Mouse (Mus musculus) neural tube, embryonic 14.5 days (tissue): ENCODE measurements around the gene Zfp963. TPM values are rescaled to one million over a fixed set of nuclear protein-coding genes. Genes with fewer than 3 reads are reported as not detected.
A peak's percentile ranks its signal among the peaks of the same experiment; 100 is the strongest.

ENCODE experiments used
- ATAC-seq: fragments of 200-750 bp; cut with Nextera tagmentation; 2 replicates; pipeline ENCODE4 v1.8.0; 2017; ENCODE audit warnings: low read depth, mild to moderate bottlenecking, moderate TSS enrichment, moderate library complexity
- H3K27ac ChIP-seq: fragments of 300-500 bp; sonication (generic); 2 replicates; pipeline ENCODE4 v1.5.1; 2014; ENCODE audit warnings: low read depth, mild to moderate bottlenecking, control low read depth, low read length, moderate library complexity, mixed read lengths
- H3K27me3 ChIP-seq: fragments of 300-500 bp; sonication (generic); 2 replicates; pipeline ENCODE4 v1.6.1; 2014; ENCODE audit warnings: low read length; ENCODE audit not compliant: control insufficient read depth, insufficient read depth
- H3K36me3 ChIP-seq: fragments of 300-500 bp; sonication (generic); 2 replicates; pipeline ENCODE4 v1.6.1; 2014; ENCODE audit warnings: low read length, mixed read lengths; ENCODE audit not compliant: control insufficient read depth, insufficient read depth
- H3K4me1 ChIP-seq: fragments of 300-500 bp; sonication (generic); 2 replicates; pipeline ENCODE4 v1.6.1; 2014; ENCODE audit warnings: low read length; ENCODE audit not compliant: control insufficient read depth, insufficient read depth
- H3K4me2 ChIP-seq: fragments of 300-500 bp; sonication (generic); 2 replicates; pipeline ENCODE4 v1.6.1; 2014; ENCODE audit warnings: mild to moderate bottlenecking, low read depth, low read length, control low read depth
- H3K4me3 ChIP-seq: fragments of 300-500 bp; sonication (generic); 2 replicates; pipeline ENCODE4 v1.5.1; 2014; ENCODE audit warnings: low read depth, low read length, control low read depth, mixed read lengths
- H3K9ac ChIP-seq: fragments of 300-500 bp; sonication (generic); replicated peaks from 2 replicates; pipeline ENCODE4 v1.6.1; 2014; ENCODE audit warnings: low read depth, mild to moderate bottlenecking, control low read depth, low read length, mixed read lengths
- H3K9me3 ChIP-seq: fragments of 300-500 bp; sonication (generic); 2 replicates; pipeline ENCODE4 v1.6.1; 2016; ENCODE audit warnings: low read length; ENCODE audit not compliant: control insufficient read depth
- whole genome bisulfite sequencing: fragments of 180-500 bp; shearing (Covaris S2); extraction: QIAGEN DNeasy Blood & Tissue Kit; methylation state at CpG from one replicate; pipeline ENCODE4 v1.1.7; 2014; 5-methylcytosine and 5-hydroxymethylcytosine counted together
- polyA plus RNA-seq: library from polyadenylated mRNA; unstranded; fragments of >200 nt; fragmentation: Nextera tagmentation; extraction: Ambion mirVana; gene quantifications from 2 replicates; pipeline ENCODE4 v1.2.1, GENCODE M21; 2014

The Zfp963 gene
- 8.8 and 9.3 TPM in 2 replicates for polyA plus RNA-seq

DNA sequence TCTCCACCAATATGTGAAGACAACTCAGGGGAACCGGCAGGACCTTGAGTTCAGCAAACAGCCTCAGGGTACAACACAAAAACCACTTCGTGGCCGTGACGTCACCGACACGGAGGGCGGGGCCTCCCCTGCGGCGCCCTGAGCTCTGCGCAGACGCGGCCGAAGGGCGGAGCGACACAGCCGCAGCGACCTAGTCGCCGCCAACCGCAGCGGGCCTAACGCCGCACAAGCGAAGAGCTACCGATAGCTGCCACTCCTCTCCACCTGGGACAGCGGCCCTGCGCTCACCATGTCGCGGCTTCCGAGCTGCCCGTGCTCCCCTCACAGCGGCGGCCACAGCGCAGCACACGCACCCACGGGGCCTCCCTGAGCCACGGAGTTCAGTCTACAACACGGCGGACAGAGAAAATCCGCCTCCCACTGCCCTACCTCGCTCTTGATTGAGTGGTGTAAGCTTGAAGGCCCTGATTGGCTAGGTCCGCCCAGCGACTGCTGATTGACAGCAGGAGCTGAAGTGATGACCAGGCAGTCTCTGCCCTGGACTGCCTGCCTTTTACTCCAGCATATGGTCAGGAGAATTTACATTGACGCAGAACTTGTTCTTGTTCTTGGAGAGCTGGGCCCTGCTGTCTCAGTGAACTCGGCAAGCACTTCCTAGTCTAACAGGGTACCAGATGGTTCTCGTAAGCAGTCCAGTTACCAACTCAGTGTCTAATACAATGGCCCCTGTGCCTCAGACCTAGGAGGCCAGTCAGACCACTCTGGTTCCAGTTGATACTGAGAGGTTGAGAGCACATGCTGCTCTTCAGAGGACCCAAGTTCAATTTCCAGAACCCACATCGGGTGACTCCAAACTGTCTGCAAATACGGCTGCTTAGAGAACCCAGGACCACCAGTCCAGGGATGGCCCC is at the start of gene Zfp963:
Gene Zfp963, minus strand, starts transcription at position 427 of the 911 bp plus-strand sequence.
- ATAC-seq, result peak; percentile 99

GRCm38 (mm10) chr8:69799261-69799660 is 49.5 kb upstream of the Zfp963 start:
- H3K27ac ChIP-seq, result no peak overlapping the region
- no peak overlapping the region for H3K4me2 ChIP-seq
- H3K9ac ChIP-seq, result no peak overlapping the region
- WGBS, result 93% methylated on average over 8 of the region's 8 CpGs
- no peak for ATAC-seq
- no peaks in the 10 kb centered on the region for H3K9me3 ChIP-seq
- no peak overlapping the region for H3K4me3 ChIP-seq
- peaks cover 79% of the 10 kb centered on the region for H3K36me3 ChIP-seq
- no peaks in the 10 kb centered on the region for H3K4me1 ChIP-seq
- H3K27me3 ChIP-seq, result no peaks in the 10 kb centered on the region

More for the DNA sequence above, at the start of gene Zfp963:
- H3K27ac ChIP-seq, result peak within 1 kb of the TSS; percentile 98
- H3K27me3 ChIP-seq, result no peaks in the 10 kb centered on the region
- H3K4me1 ChIP-seq, result peaks cover 5% of the 10 kb centered on the region
- H3K4me2 ChIP-seq, result peak within 1 kb of the TSS; percentile 66
- H3K4me3 ChIP-seq, result peak within 1 kb of the TSS; percentile 78
- 3% methylated on average over 48 of the region's 48 CpGs for WGBS
- no peaks in the 10 kb centered on the region for H3K9me3 ChIP-seq
- H3K9ac ChIP-seq, result peak within 1 kb of the TSS; percentile 93
- no peaks in the 10 kb centered on the region for H3K36me3 ChIP-seq

DNA sequence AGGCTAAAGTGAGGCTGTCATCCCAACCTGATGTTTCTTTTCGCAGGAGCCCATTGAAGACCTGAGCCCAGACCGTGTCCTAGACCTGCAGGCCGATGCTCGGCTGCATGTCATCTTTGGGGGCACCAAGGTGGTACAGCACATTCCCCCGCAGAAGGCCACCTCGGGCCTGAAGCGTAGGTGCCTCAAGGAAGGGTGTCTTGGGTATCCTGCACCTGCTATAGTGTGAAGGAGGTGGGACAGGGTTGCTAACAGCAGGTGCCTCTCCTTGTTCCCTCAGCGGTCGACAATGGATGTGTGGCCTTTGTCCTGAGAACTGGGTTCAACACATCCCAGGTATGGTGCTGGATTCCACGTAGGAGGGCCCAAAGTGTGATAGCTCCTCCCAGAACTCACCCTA is 47.9 kb upstream of the Zfp963 start:
- ATAC-seq, result no peak
- Histone ChIP-seq H3K4me1 (peaks cover 4% of the 10 kb centered on the region; the same call in 1 of the 2 replicates), H3K36me3 (peaks cover 72% of the 10 kb centered on the region), H3K4me2 (no peak overlapping the region), H3K27ac (no peak overlapping the region), H3K9ac (no peak overlapping the region), H3K4me3 (no peak overlapping the region), H3K9me3 (no peaks in the 10 kb centered on the region), H3K27me3 (no peaks in the 10 kb centered on the region)
- WGBS, result 92% methylated on average over 10 of the region's 10 CpGs

GRCm38 (mm10) chr8:69796721-69797345 is 47.1 kb upstream of the Zfp963 start:
- 96% methylated on average over 16 of the region's 16 CpGs for WGBS
- H3K9me3 ChIP-seq, result no peaks in the 10 kb centered on the region
- no peak overlapping the region for H3K4me3 ChIP-seq
- H3K4me2 ChIP-seq, result no peak overlapping the region
- ATAC-seq, result no peak
- peaks cover 12% of the 10 kb centered on the region for H3K4me1 ChIP-seq
- H3K27me3 ChIP-seq, result no peaks in the 10 kb centered on the region
- H3K36me3 ChIP-seq, result peaks cover 63% of the 10 kb centered on the region
- no peak overlapping the region for H3K9ac ChIP-seq
- no peak overlapping the region for H3K27ac ChIP-seq

- Histone ChIP-seq H3K9me3 (no peaks in the 10 kb centered on the region), H3K9ac (no peak overlapping the region), H3K4me3 (no peak overlapping the region), H3K36me3 (peaks cover 45% of the 10 kb centered on the region), H3K4me2 (no peak overlapping the region), H3K27ac (no peak overlapping the region), H3K27me3 (no peaks in the 10 kb centered on the region), H3K4me1 (peaks cover 13% of the 10 kb centered on the region)
- WGBS, result 90% methylated on average over 6 of the region's 6 CpGs
- no peak for ATAC-seq
Measured at GRCm38 (mm10) chr8:69794901-69795300, 45.1 kb upstream of the Zfp963 start.

DNA sequence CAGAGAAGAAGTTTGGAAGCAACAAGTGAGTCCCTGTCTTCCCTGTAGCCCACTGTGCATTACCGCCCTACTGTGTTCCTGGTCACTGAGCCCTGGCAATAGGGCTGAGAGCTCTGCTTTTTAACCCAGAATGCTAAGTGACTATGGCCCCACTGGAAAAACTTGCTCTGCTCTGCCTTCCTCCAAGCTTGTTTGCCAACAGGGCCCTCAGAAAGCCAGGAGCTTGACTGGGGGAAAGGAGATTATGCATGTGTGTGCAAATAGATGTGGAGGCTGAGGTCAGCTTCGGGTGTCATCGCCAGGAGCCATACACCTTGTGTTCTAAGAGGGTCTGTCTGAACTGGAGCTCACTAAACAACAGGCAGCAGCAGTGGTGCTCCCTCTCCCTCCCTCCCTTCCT is 44.3 kb upstream of the Zfp963 start:
- Histone ChIP-seq H3K4me2 (no peak overlapping the region), H3K27me3 (no peaks in the 10 kb centered on the region), H3K36me3 (peaks cover 38% of the 10 kb centered on the region), H3K9ac (no peak overlapping the region), H3K4me1 (peaks cover 13% of the 10 kb centered on the region), H3K4me3 (no peak overlapping the region), H3K9me3 (no peaks in the 10 kb centered on the region), H3K27ac (no peak overlapping the region)
- no peak for ATAC-seq
- WGBS, result 96% methylated on average over 3 of the region's 3 CpGs

DNA sequence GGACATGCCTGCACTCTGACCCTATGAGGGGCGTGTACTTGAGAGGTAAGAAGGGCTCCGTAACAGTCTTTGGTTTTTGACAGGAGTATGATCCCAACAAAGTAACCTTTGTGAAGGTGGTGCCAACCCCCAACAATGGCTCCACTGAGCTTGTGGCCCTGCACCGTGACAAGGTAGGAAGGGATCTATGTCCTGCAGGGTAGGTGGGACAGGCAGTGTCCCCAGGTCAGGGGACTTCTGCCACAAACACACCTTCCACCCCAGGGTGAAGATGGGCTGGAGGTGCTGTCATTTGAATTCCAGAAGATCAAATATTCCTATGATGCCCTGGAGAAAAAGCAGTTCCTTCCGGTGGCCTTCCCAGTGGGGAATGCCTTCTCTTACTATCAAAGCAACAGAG is 43.9 kb upstream of the Zfp963 start:
- Histone ChIP-seq H3K27ac (no peak overlapping the region), H3K9ac (no peak overlapping the region), H3K4me3 (no peak overlapping the region), H3K36me3 (peaks cover 34% of the 10 kb centered on the region), H3K9me3 (no peaks in the 10 kb centered on the region), H3K4me1 (peaks cover 13% of the 10 kb centered on the region), H3K27me3 (no peaks in the 10 kb centered on the region), H3K4me2 (no peak overlapping the region)
- ATAC-seq, result no peak
- WGBS, result 93% methylated on average over 4 of the region's 4 CpGs

GRCm38 (mm10) chr8:69791415-69792068 is 41.8 kb upstream of the Zfp963 start:
- Histone ChIP-seq H3K27me3 (no peaks in the 10 kb centered on the region), H3K9me3 (no peaks in the 10 kb centered on the region), H3K4me2 (peak overlapping the region; percentile 90), H3K36me3 (peaks cover 12% of the 10 kb centered on the region; the same call in 1 of the 2 replicates), H3K27ac (peak overlapping the region; percentile 63), H3K4me1 (peaks cover 13% of the 10 kb centered on the region), H3K9ac (peak overlapping the region; percentile 89), H3K4me3 (peak overlapping the region; percentile 97)
- under 1% methylated on average over 44 of the region's 48 CpGs for WGBS
- peak; percentile 78 for ATAC-seq
